Mouse (Mus musculus) common myeloid progenitor, adult 5-6 weeks (primary cell): ENCODE results near the gene Nudt8. TPM values are rescaled to one million over a fixed set of nuclear protein-coding genes. Genes with fewer than 3 reads are reported as not detected.
A peak's percentile ranks its signal among the peaks of the same experiment; 100 is the strongest.
"Not testable (repeated sequence)": the region's sequence is repeated elsewhere in the genome, so short reads cannot be mapped to it uniquely, and the experiment has no call there.

Experiments used
- ATAC-seq: replicated peaks from 2 replicates; pipeline ENCODE4 v1.8.0; 2016; ENCODE audit warnings: low read depth, mild to moderate bottlenecking, moderate TSS enrichment, inconsistent platforms; ENCODE audit not compliant: poor library complexity, severe bottlenecking
- total RNA-seq: library from RNA; stranded (forward); fragments of 200-1000, 187-1606 nt; gene quantifications from 2 replicates; pipeline ENCODE4 v1.2.3, GENCODE M21; 2017

Nudt8 gene
- total RNA-seq = 7.9 and 22.1 TPM in 2 replicates

DNA sequence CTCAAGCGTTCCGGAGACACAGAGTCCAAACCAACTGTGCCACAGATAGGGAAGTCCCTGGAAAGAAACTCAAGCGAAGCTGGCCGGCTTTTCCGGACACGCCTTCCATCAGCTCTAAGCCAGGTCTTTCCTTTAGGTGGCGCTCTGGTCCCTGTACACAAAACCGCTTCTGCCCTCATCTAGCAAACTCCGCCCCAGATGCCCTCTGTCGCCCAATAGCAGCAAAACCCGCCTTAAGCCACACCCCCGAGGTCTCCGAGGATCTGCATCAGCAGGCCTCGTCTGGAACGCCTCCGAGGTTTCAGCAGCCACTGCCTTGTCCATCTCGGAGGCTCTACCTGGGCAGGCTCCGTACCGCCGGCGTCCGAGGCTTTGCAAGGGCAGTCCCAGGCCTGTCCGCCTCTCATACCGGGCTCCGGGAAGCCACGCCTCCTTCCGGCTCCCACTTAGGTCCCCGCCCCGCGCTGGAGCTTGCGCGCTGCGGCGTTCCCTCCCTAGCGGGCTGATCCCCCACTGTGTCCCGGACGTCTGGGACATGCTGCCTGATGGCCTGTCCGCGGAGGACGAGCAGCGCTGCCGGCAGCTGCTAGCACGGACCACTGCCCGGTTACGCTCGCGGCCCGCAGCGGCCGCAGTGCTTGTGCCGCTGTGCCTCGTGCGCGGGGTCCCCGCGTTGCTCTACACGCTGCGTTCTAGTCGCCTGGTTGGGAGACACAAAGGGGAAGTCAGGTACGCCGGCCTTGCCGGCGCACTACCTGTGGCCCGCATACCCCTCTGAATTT, at the start of gene Nudt8, which contains the start of gene Gm49405:
Nudt8 (plus strand) TSS at position 462 of the 782 bp plus-strand sequence.
Gm49405 (plus strand) TSS at position 508 of the 782 bp plus-strand sequence.
- ATAC-seq = peak; percentile 91

DNA sequence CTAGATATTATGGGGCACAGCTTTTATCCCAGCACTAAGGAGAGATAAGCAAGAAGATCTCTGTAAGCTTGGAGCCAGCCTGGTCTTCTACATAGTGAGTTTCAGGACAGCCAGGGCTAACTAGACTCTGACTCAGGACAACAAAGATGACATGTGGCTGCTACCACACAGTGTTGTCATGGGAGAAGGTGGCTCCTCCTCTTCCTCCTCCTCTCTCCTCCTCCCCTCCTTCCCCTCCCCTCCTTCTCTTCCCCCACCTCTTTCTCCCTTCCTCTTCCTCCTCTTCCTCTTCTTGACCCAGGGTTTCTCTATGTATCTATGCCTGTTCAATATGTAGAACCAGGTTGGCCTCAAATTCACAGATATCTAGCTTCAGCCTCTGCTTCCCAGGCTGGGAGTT, 48.9 kb upstream of the Nudt8 start:
- ATAC-seq = 0 out of 2 replicates have a peak, but pooled peaks have one; percentile 39

DNA sequence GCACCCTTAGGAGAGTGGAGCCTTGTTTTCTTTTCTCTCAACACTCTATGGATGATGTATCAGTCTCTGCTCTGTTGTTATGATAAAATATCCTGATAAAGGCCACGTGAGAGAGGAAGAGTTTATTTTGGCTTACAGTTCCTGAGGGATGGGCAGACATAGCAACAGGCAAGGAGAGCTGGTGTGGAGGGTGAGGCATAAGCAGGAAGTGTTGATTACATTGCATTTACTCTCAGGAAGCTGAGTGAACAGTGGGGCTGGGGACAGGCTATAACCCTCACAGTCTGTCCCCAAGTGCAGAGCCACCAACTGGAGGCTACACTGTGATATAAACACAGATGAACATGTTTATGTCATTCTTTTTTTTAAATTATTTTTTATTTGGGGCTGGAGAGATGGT, 48.3 kb upstream of the Nudt8 start:
- no peak for ATAC-seq

DNA sequence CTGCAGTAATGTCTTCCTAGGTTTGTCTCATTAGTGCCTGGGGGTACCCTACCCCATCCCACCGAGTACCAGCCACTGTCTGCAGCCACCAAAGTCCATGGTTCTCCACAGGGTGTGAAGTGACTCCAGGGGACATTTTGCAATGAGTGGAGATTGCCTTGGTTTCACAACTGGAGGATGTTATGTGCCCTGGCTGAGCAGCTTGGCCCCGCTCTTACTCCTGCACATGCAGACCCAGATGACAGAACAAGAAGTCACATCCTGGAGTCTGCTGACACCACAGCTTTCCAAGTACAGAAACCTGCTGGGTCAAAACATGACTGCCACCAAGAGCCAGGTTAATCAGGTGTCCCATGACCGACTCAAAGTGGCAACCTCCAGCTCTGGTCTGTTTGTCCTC, 45.3 kb upstream of the Nudt8 start:
- no peak for ATAC-seq

DNA sequence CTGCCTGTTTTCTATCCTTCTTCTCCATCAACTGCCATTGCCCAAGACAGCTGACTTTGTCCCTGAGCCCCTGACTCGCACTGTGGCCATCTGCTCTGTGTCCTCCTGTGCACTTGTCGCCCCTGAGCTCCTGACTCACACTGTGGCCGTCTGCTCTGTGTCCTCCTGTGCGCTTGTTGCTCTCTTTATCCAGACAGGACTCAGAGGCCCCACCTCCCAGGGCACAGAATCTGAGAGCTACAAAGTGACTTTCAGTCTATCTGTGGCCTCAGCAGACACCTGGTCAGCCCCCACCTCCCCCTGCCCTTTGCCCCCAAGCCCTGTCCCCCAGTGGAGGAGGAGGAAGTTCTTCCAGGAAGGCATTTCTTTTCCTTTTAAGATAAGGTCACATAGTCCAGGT, 44.6 kb upstream of the Nudt8 start:
- ATAC-seq = no peak

DNA sequence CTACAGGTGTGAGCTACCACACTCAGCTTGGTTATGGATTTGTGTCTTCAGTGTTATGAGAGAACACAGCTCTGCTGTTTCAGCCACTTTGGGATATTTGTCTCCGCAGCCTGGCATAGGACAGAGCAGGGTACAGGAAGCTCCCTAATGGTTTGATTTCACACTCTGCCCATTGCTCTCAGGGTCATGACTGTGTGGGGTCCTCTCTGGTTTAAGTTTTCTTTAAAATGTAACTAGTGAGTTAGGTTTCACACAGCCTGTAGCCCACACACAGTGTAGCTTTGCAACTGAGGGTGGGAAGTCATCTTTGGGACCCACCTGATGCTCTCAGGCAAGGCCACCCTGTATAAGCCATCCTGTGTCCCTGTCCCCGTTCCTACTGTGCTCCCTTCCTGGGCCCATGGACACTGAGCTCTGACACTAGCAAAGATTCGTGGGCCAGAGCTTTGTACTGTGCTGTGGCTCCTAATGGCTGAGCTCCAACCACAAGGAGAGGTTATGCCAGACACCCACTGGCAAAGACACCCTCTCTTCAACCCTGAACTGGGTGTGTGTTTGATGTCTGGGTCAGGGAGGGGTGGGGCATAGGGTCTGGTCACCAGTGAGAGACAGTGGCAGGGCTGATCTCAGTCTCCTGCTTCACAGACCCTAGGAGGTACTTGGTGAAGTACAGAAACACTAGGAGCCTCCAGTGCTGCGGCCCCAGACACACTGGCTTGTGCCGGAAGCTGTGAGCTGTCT, 42.9 kb upstream of the Nudt8 start:
- ATAC-seq = not testable (repeated sequence)

DNA sequence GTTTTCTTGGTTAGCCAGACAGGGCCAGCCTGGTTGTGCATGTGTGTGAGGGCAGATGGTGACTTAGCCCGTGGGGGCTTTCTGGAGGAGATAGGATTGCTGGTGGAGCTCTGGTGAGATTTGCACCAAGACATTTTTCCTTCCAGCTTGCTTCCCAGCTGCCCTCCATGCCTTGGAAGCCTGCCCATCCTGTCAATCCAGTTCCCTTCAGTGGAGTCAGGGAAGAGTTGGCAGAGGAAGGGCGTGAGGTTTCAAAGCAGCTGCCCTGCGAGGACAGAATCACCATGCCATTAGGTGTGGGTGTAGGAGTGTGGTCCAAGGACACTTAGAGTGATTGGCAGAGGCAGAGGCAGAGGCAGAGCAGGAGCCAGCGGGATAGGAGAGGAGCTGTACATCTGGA, 41.9 kb upstream of the Nudt8 start, which contains the start of gene Aldh3b3:
Aldh3b3 (plus strand) TSS at position 176 of the 400 bp plus-strand sequence.
- ATAC-seq = no peak

DNA sequence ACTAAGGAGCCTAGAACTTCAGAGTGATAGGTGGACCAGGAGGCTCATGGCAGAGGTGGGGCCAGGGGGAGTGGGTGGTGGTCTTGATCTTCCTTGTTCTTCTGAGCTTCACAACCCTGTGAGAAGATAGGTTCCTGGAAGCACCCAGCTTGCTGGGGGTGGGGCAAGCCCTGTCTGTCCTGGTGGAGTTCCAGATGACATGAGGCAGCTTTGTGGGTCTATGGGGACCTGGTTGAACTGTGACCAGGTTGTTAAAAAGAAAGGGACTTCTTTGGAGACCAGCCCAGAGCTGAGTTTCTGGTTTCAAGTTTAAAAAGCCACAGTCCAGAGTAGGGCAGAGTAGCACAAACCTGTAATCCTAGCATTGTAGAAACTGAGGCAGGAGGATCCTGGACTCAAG, 41.4 kb upstream of the Nudt8 start:
- ATAC-seq = no peak

DNA sequence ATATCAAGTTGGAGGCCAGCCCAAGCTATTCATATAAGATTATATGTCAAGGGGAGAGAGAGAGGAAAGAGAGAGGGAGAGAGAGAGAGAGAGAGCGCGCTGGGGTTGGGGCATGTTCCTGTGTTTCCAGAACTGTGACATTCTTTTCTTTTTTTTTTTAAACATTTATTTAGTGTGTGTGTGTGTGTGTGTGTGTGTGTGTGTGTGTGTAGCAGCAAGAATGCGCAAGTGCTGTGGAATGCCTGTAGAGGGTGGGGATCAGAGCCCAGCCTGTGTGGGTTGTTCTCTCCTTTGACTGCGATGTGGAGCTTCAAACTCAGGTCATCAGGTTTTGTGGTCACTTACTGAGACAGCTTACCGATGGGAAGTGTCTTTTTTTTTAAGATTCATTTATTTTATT, 40.2 kb upstream of the Nudt8 start:
- no peak for ATAC-seq

DNA sequence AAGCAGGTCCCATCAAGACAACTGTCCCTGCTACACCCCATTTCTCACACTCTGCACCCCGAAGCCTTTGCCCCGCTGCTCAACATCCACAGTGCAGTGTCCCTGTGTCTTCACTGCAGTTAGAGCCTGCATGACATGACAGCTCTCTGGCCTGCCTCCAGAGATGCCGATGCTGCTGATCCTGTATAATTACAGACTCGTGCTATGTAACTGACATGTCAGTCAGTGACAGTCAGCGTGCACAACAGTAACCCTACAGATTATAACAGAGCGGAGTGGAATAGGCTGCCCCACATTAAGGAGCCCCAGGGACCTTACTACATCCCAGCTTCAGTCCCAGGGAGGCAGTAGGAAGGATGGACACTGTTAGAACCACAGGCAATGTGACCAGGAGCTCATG, 38.6 kb upstream of the Nudt8 start:
- ATAC-seq = not testable (repeated sequence)

DNA sequence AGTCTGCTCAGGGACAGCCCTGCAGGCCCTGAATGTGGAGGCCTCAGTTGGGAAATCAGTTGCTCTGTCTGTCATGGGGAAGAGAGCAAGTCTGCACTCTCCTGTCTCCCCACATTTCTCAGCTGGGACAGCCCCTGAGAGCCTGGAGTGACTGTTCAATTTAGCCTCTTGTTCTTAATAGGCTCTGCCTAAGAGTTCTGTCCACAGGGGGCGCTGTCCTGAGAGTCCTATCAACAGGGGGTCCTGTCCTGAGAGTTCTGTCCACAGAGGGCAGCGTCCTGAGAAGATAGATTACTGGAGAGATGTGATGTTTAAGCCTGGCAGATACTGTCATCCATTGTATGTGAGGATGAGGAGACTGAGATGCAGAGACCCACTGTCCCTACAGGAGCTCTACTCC, 37.9 kb upstream of the Nudt8 start:
- no peak for ATAC-seq

DNA sequence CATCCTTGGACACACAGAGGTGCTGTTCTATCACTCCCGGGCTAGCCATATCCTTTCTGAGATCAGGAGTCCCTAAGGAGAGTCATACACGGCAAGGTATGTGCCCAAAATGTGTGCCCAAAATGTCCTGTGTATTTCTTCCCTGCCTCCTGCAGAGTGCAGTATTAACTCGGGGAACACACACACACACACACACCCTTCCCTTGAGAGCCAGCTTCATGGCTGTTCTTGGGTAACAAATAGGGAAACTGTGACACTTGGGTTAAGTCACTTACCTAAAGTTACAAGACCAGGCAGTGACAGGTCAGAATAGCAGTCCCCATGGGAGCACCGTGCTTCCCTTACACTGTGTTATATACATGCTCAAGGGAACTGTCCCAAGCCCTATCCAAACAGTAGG, 36.4 kb upstream of the Nudt8 start:
- ATAC-seq = no peak

DNA sequence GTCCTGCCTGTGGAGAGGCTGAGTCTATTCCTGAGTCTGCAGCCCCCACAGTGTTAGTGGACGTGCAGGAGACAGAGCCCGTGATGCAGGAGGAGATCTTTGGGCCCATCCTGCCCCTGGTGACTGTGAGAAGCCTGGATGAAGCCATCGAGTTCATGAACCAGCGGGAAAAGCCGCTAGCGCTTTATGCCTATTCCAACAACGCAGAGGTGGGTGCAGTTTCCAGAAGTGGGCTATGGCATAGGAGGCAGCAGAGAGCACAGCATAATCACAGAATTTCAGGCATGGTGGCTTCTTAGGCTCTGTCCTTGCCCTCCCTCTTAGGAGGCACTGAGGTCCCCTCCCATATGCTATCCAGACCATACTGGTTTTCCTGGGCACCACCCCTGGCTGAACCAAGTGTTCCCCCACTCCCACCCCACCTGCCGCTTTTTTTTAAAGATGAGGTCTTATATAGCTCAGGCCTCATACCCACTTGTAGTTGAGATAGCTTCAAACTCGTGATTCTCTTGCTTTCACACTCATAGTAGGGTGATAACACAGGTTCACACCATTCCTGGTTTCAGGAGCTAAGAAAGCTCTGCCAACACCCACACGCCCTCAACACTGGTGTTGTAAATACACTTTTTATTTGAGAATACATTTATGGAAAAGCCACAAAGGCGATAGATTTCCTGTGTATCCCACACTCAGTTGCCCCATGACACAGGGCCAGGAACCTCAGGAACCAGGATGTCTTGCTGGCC, 33.9 kb upstream of the Nudt8 start:
- ATAC-seq = peak; percentile 49; the same call in 1 of the 2 replicates

DNA sequence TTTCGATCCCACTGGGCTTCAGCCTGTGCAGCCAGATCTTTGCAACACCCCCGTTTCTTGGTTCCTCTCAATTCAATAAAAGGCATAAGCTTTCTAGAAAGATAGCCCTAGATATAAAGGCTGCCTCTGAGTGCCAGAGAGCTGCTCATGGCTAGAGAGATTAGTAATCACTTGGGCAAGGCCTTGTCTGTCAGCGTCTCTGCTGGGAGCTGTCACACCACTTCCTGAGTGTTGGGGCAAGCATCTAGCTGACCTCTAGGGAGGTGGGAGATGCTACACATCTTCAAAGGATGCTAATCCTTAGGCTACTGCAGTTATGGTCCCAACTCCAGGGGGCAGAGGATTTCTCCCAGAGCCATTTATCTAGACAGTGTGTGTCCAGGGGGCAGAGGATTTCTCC, 33.1 kb upstream of the Nudt8 start:
- no peak for ATAC-seq

DNA sequence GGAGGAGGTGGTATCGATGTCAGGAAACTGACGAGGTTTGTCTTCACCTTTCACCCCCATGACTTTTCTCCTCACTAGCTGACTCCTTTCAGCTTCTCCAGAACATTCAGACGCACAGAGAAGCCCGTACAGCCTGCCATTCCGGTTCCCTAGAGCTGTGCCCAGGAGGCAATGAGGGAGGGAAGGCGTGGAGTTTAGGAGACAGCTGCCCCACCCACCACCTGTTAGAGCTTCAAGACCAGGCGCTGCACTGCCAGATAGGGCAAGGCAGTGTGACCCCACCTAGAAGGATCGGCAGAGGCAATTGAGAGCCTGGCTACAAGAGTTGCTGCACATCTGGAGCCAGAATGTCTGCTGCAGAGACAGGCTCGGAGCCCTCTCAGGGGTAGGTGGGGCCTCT, 28.2 kb upstream of the Nudt8 start, which contains the start of gene Aldh3b2:
Aldh3b2 (plus strand) TSS at position 100 of the 400 bp plus-strand sequence.
- ATAC-seq = 0 out of 2 replicates have a peak, but pooled peaks have one; percentile 32

DNA sequence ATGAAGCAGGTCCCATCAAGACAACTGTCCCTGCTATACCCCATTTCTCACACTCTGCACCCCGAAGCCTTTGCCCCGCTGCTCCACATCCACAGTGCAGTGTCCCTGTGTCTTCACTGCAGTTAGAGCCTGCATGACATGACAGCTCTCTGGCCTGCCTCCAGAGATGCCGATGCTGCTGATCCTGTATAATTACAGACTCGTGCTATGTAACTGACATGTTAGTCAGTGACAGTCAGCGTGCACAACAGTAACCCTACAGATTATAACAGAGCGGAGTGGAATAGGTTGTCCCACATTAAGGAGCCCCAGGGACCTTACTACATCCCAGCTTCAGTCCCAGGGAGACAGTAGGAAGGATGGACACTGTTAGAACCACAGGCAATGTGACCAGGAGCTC, 25.8 kb upstream of the Nudt8 start:
- not testable (repeated sequence) for ATAC-seq

DNA sequence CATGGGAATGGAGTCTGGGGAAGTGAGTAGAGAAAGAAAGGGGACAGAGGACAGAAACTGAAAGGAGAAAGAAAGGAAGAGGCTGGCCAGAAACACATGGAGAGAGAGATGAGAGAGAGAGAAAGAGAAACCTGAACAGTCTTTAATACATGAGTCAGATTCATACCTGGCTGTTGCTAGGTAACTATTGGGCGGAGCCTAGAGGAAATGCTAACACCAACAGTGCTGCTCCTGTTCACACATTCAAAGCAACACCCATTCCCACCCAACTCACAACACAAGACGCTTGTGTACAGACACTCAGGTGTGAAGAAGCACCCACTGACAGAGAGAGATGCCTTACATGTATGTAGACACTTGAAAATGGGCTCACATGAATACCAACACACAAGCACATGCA, 24.5 kb upstream of the Nudt8 start:
- no peak for ATAC-seq

DNA sequence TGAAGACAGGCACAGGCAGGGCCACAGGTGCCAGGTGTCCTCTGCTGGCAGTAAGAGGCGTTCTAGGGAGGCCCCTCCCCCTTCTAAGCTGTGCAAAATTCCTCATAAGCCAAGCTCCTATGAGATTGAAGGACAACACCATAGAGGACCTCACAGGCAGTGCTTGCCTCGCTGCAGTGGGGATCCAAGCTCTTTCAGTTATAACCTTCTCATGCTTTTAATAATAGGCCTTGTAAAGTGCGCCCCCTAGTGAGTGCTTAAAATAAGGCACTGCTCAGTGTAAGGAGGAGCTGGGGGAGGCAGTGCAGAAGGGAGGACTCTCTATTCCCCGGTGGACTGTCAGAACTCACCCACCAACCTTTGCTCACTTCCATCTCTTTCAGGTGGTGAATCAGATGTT, 20.1 kb upstream of the Nudt8 start:
- peak; percentile 76 for ATAC-seq

DNA sequence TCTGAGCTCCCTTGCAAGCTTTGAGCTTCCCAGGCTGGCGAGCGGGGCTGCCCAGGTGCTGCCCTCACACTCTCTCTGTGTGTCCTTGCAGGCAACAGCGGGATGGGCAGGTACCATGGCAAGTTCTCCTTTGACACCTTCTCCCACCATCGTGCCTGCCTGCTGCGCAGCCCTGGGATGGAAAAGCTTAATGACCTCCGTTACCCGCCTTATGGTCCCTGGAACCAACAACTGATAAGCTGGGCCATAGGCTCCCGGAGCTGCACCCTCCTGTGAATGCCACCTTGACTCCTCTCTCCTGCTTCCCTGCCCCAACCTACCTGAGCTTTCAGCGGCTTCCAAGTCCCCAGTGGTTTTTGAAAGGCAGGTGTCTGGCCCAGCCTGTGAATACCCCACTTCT, 19.5 kb upstream of the Nudt8 start:
- no peak for ATAC-seq

DNA sequence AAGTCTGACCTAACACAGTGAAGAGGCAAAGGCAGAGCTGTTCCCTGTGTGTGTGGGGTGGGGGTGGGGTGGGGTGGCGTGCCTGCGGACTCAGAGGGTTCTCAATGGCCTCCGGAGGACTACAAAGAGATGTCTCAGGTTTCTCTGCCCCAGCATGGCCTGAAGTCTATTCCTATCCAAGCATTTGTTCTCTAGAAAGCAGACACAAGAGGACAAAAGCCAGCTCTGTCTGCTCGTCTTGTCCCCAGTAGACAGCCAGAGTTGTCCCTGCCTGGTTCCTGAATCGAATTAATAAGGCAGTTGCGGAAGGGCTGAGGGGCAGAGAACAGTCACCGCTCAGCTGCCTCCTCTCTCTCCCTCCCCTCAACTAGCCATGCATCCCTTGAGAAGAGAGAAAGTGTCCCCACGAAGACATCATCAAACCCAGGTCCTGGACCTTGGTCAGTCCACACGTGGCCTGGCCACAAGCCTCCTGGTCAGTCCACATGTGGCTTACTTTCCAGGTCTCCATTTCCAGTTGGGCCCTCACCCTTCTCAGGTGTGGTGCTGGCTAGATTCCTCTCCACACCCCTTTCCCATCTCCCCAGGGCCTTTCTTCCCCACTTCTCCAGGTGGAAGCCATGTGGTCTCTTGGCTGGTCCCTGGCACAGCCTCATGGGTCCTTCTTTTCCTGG, 16.7 kb upstream of the Nudt8 start:
- ATAC-seq = no peak
